Mouse (Mus musculus) kidney, adult 11 months (tissue): ENCODE measurements around the gene Timm10.

Experiments used
- DNase-seq: peaks from one replicate; pipeline ENCODE4 v3.0.0; 2022

Timm10 gene

GRCm38 (mm10) chr2:84822552-84822951 lies 4.2 kb upstream of the Timm10 start, which contains the start of gene Smtnl1:
Gene Smtnl1 (minus strand): TSS chr2:84822652.
- no peak for DNase-seq

DNA sequence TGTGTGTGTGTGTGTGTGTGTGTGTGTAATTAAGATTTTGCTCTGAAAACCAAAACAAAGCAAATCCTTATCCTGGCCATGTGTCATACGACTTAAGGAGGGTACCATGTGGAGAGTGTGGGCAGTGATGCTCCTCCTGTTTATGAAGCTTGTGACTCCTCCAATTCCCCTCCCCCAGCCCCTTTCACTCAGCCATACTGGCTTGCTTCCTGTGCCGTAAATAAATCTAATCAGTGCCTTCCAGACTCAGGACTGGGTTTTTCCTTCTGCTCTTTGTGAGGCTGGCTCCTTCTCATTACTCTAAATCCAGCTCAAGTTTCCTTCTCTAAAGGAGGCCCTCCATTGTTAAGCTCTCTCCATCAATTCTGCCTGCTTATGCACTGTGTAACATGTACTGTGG lies 3.6 kb upstream of the Timm10 start:
- no peak for DNase-seq

GRCm38 (mm10) chr2:84827283-84827920 lies 605 bp downstream of the Timm10 start:
- DNase-seq: peak; percentile 35

DNA sequence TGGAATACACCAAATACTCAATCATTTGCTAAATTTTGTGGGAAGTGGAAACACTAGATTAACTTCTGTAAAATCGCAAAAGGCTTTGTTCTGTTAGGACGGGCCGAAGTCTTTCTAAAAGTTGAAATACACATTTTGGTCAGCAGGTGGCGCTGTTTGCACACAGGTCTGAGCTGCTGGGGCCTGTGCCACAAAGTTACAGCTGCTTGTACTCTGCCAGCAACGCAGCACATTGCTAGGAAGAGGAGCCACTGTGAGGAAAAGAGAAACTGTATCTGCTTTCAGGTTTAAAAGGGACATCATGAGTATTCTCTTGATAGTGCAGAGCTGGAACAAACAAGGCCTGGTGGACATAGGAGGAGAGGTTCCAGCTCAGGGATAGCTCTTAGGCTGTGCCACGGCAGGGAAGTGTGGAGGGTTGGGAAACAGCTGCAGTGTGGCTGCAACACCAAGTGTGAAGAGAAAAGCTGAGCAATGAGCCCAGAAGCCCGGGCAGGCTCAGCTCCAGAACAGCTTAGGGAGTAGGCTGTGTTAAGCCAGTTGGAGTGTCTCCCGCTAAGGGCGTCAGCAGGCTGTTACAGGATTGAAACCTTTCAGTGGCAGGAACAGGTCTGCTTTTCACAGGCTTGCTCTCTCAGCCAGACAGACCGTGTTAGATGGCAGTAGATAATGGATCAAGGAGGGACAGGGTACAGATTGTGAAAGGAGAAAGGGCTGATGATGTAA lies 5.0 kb downstream of the Timm10 start:
- DNase-seq: peak; percentile 71

- no peak for DNase-seq
These were observed 10.3 kb downstream of the Timm10 start for GRCm38 (mm10) chr2:84837107-84837506.

DNA sequence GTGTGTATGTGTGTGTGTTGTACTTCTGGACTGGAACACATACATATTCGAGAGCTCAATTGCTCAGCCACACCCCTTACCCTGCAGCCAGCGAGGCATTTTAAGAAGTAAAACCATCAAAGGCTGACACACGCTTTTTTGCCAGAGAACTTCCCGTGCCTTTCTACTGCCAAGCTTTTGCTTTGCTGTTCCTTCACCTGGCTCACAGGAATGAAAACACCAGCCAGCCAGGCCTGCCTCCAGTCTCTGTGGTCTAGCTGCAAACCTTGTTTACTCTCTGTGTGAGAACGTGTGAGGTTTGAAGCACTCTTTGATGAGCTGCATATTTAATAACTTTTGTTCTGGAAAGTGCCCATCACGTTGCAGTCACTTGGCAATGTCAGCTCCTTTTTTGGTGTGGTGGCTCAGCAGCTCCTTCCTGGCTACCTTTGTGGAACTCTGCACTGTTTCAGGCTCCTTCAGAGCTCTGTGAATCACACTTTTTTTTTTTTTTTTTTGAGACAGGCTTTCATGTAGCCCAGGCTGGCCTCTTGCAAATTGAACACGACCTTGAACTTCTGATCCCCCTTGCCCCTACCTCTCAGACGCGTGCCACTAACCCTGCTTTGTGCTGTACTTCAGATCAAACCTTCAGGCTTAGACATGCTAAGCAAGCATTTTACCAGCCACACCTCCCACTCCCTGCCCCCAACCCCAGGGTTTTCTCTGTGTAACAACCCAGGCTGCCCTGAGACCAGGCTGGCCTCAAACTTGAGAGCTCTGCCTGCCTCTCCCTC lies 11.2 kb downstream of the Timm10 start:
- DNase-seq: no peak

- no peak for DNase-seq
These were observed 11.8 kb downstream of the Timm10 start, which contains the start of gene Slc43a1 for GRCm38 (mm10) chr2:84838593-84838949. Gene Slc43a1 (plus strand): TSS chr2:84838850.

- no peak for DNase-seq
These were observed 12.5 kb downstream of the Timm10 start for GRCm38 (mm10) chr2:84838993-84839980.

- peak; percentile 43 for DNase-seq
These were observed 13.4 kb downstream of the Timm10 start for GRCm38 (mm10) chr2:84840016-84840747.

DNA sequence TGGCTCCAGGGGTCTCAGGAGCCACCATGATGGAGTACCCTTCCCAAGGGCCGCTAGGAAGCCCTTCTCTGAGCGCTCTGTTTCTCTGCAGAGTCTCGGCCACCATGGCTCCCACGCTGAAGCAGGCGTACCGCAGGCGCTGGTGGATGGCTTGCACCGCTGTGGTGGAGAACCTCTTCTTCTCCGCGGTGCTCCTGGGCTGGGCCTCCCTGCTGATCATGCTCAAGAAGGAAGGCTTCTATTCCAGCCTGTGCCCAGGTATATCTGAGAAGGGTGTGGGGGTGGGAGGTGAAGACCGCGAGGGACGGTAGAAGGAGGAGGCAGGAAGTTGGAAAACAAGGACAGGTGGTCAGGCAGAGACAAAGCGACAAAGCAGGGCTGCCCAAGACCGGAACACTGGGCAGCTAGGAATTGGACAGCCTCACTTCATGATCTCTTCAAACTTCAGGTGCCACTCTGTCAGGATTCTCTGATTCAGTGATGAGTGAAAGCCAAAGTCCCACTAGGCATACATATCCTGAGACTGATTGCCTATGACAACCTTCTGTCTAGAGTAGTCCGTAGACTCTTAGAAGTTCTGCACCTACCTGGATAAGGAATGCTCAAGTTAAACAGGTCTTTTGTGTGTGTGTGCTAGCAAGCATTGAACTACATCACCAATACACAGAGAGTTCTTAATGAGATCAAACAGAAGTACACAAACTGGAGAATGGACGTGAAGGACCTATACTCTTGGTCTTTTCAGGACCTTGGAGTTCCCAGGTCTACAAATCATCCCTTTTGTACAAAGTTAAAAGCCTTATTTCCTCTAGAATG lies 14.2 kb downstream of the Timm10 start:
- no peak for DNase-seq

- DNase-seq: no peak
These were observed 15.1 kb downstream of the Timm10 start for GRCm38 (mm10) chr2:84841905-84842304.

DNA sequence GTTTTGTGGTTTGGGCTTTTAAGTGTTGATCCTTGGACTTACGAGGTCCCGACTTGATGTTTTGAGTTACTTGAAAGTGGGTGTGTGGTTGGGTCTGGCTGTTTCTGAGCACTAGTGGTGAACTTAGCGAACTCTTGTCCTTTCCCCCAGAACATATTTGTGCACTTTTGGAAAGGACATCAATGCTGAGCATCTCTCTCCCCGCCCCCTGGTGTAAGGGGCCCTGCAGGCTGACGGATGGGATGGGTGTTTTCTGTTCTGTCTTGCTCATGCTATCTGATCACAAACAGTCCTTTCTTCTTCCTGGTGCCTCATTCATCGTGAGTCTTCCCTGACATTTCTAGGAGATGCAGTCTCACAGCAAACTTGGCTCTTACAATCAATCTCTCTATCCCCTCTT lies 16.9 kb downstream of the Timm10 start:
- DNase-seq: no peak

DNA sequence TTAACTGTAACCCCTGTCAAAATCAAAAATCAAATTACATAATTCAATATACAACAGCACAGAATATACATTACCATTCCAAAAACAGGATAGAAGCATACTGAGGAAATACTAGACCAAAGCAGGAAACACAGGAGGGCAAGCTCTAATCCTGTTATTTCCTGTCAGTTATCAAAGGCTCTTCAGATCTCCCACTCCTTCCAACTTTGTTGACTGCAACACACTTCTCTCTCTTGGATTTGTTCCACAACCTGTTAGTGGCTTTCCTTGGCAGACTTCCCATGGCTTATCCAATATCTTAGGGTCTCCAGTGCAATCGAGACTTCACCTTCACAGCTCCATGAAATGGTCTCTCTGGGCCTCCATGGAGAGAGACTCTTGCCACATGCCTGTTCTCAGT lies 18.4 kb downstream of the Timm10 start:
- DNase-seq: no peak

GRCm38 (mm10) chr2:84850407-84851129 lies 23.8 kb downstream of the Timm10 start:
- no peak for DNase-seq

- peak; percentile 84 for DNase-seq
These were observed 24.6 kb downstream of the Timm10 start for GRCm38 (mm10) chr2:84851130-84852040.

GRCm38 (mm10) chr2:84855732-84856131 lies 28.9 kb downstream of the Timm10 start:
- peak; percentile 37 for DNase-seq

DNA sequence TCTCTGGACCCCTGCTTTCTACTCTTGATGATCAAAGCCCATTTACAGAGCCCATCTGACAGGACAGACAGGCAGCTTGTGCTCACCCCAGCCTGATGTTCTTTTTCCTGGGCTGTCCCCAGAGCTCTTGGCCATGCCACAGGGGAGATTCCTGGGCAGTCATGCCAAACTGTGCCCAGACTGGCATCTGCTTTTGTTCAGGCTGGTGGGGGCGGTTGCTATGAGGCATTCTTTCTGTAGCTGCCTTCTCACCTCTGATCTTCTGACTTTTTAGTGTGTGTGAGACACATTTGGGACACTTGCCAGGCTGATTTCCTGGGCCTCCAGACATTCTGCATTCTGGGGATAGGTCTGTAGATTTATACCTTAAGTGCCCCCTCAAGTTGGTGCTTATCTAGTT lies 31.8 kb downstream of the Timm10 start:
- DNase-seq: no peak

- DNase-seq: no peak
These were observed 33.4 kb downstream of the Timm10 start for GRCm38 (mm10) chr2:84859991-84860780.
